Mouse (Mus musculus): ENCODE measurements around the gene Atf6.

The Atf6 gene

GRCm38 (mm10) chr1:170704911-170705594, 162.5 kb downstream of the Atf6 start:
- no peak for DNase-seq (ENCODE audit: low read depth, low spot score)

GRCm38 (mm10) chr1:170704103-170704502, 163.5 kb downstream of the Atf6 start:
- DNase-seq (ENCODE audit: low read depth, low spot score), result no peak

GRCm38 (mm10) chr1:170702958-170703357, 164.6 kb downstream of the Atf6 start:
- no peak for DNase-seq (ENCODE audit: low read depth, low spot score)

GRCm38 (mm10) chr1:170702263-170702662, 165.3 kb downstream of the Atf6 start:
- no peak for DNase-seq (ENCODE audit: low read depth, low spot score)

GRCm38 (mm10) chr1:170701582-170701981, 166.0 kb downstream of the Atf6 start:
- no peak for DNase-seq (ENCODE audit: low read depth, low spot score)

- DNase-seq (ENCODE audit: low read depth, low spot score), result no peak
Observed at GRCm38 (mm10) chr1:170701178-170701577, 166.4 kb downstream of the Atf6 start.

- DNase-seq (ENCODE audit: low read depth, low spot score), result no peak
Observed at GRCm38 (mm10) chr1:170700496-170701027, 167.0 kb downstream of the Atf6 start.

- DNase-seq (ENCODE audit: low read depth, low spot score), result no peak
Observed at GRCm38 (mm10) chr1:170699553-170699952, 168.0 kb downstream of the Atf6 start.

- DNase-seq (ENCODE audit: low read depth, low spot score), result no peak
Observed at GRCm38 (mm10) chr1:170698771-170699170, 168.8 kb downstream of the Atf6 start.

GRCm38 (mm10) chr1:170697771-170698356, 169.7 kb downstream of the Atf6 start:
- DNase-seq (ENCODE audit: low read depth, low spot score), result no peak

- no peak for DNase-seq (ENCODE audit: low read depth, low spot score)
Observed at GRCm38 (mm10) chr1:170696996-170697395, 170.6 kb downstream of the Atf6 start.

GRCm38 (mm10) chr1:170695326-170695725, 172.2 kb downstream of the Atf6 start:
- DNase-seq (ENCODE audit: low read depth, low spot score), result no peak

GRCm38 (mm10) chr1:170694821-170695291, 172.7 kb downstream of the Atf6 start:
- no peak for DNase-seq (ENCODE audit: low read depth, low spot score)

GRCm38 (mm10) chr1:170691301-170691700, 176.3 kb downstream of the Atf6 start:
- DNase-seq (ENCODE audit: low read depth, low spot score), result no peak

GRCm38 (mm10) chr1:170689773-170690172, 177.8 kb downstream of the Atf6 start:
- DNase-seq (ENCODE audit: low read depth, low spot score), result no peak

- DNase-seq (ENCODE audit: low read depth, low spot score), result no peak
Observed at GRCm38 (mm10) chr1:170683863-170684262, 183.7 kb downstream of the Atf6 start.

- no peak for DNase-seq (ENCODE audit: low read depth, low spot score)
Observed at GRCm38 (mm10) chr1:170679624-170680023, 187.9 kb downstream of the Atf6 start.

- DNase-seq (ENCODE audit: low read depth, low spot score), result no peak
Observed at GRCm38 (mm10) chr1:170678861-170679260, 188.7 kb downstream of the Atf6 start.

GRCm38 (mm10) chr1:170677681-170678080, 189.9 kb downstream of the Atf6 start:
- DNase-seq (ENCODE audit: low read depth, low spot score), result no peak

GRCm38 (mm10) chr1:170674184-170674775, 193.3 kb downstream of the Atf6 start:
- no peak for DNase-seq (ENCODE audit: low read depth, low spot score)

- no peak for DNase-seq (ENCODE audit: low read depth, low spot score)
Observed at GRCm38 (mm10) chr1:170665200-170665599, 202.4 kb downstream of the Atf6 start.

- no peak for DNase-seq (ENCODE audit: low read depth, low spot score)
Observed at GRCm38 (mm10) chr1:170664620-170665185, 202.9 kb downstream of the Atf6 start.

Data from retina, adult 2 months (tissue).